Mouse (Mus musculus) left cerebral cortex, postnatal 4 days (tissue): ENCODE measurements around the gene Clip2. TPM values are rescaled to one million over a fixed set of nuclear protein-coding genes. Genes with fewer than 3 reads are reported as not detected.
"Not testable (repeated sequence)": the region's sequence is repeated elsewhere in the genome, so short reads cannot be mapped to it uniquely, and the experiment has no call there.

Source experiments
- DNase-seq: peaks from one replicate; pipeline ENCODE4 v3.0.0-alpha.2; 2022
- intact Hi-C: fragments of 180-260 bp; cut with DNase I; formaldehyde crosslinking; loops from one replicate; pipeline ENCODE4 v1.15.1; 2025
- total RNA-seq, 2 experiments: library from RNA; stranded (reverse); gene quantifications; 2 replicates each; pipeline ENCODE4 v1.2.3; 2021

Gene Clip2
- total RNA-seq, 2 experiments from 2014 or later = 172 to 179 TPM

DNA sequence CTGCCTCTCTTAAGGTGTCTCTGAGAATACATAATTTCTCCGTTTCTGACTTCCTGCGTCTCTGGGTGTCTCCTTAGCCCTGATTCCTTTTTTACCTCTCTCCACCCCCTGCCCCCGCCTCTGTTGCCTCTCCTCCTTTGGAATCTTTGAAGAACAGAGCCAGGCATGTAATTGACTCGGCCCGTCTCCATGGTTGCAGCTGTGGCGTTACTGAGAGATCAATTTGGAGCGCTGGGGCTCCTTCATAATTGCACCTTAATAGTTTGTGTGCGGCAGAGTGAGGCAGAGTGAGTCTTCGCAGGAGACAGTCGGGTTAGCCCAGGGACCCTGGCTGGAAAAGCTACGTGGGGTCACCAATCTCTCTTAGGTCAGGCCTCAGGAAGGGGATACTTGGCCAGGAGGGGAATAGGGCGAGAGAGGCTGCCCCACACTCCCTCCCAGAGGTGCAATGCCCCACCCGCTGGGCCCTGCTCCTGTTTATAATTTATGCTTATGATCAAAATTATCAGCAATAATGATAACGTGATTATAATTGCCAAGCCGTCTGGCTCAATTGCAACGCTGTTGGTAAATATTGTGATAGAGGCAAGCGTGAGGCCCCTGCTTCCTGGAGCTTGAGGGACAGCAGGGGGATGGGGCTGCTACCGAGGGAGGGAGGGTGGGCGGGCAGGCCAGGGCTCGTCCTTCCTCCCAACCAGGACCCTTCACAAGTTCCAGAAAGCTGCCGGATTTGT, 85.8 kb downstream of the Clip2 start:
- intact Hi-C loops = no loop called here
- DNase-seq = no peak

DNA sequence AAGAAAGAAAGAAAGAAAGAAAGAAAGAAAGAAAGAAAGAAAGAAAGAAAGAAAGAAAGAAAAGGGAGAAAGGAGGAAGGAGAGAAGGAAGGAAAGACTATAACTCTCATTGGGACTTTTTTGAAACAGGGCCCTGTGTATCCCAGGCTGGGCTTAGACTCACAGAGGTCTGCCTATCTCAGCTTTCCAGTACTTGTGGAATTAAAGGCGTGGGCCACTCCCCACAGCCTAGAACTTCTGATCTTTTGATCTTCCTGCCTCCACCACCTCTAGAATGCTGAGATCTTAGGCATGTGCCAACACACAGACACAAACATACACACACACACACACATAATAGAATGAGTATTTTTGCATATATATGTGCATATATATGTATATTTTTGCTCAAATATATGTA, 87.0 kb downstream of the Clip2 start:
- intact Hi-C loops = no loop called here
- DNase-seq = no peak

DNA sequence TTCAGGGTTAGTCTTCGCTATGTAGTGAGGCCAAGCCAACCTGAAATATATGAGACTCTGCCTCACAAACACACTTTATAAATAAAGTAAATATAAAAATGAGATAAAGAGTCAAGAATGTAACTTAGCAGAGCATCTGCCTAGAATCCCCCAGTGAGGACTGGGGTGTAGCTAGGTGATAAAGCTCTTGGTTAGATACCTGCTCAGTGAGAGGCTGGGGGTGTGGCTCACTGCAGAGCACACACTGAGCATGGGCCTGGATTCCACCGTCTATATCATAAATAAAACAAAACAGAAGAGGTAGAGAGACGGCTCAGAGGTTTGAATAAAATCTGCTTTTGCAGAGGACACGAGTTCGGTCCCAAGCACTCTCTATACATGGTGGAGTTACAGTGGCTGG, 88.0 kb downstream of the Clip2 start:
- intact Hi-C loops = no loop called here
- DNase-seq = no peak

DNA sequence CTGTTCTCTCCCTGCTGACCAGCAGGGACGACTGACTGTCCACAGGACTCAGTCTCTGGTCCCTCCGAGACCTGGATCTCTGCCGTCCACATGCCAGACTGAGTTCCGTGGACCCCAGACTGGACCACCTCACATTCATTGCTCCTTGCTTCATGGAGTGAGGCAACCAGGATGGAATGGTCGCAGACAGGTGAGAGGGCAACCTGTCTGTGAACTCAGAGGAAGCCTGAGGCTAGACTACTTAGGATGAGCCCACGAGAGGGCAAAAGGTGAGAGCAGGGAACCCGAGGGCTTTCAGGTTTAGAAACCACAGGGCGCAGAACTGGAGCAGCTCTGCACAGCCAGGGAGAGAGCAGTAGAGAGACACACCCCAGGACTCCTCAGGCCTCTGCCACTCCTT, 89.5 kb downstream of the Clip2 start:
- intact Hi-C loops = no loop called here
- DNase-seq = no peak

DNA sequence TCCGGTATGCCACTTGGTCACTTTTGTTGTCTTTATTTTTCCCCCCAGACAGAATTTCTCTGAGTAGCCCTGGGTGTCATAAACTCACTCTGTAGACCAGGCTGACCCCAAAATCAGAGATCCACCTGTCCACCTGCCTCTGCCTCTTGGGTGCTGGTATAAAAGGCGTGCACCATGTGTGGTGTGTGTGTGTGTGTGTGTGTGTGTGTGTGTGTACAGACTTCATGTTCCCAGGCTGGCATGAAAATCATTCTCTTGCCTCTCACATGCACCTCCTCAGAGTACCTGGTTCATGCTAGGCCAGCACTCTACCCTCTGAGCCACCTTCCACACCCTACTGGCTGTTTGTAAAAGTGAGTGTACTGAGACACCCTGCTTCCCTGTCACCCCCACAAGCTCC, 89.9 kb downstream of the Clip2 start:
- intact Hi-C loops = no loop called here
- DNase-seq = no peak

DNA sequence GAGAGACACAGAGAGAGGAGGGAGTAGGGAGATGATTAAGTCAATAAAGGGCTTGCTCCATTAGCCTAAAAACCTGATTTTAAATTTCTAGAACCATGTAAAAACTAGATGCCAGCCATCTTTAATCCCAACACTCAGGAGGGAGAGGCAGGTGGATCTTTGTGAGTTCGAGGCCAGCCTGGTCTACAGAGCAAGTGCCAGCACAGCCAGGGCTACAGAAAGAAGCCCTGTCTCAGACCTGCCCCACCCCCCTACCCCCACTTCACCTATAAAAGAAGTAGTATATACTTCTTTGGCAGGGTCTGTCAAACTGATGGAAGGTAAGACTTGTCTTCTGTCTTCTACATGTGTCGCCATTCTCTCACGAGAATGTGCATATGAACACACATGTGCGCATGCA, 91.7 kb downstream of the Clip2 start:
- intact Hi-C loops = no loop called here

DNA sequence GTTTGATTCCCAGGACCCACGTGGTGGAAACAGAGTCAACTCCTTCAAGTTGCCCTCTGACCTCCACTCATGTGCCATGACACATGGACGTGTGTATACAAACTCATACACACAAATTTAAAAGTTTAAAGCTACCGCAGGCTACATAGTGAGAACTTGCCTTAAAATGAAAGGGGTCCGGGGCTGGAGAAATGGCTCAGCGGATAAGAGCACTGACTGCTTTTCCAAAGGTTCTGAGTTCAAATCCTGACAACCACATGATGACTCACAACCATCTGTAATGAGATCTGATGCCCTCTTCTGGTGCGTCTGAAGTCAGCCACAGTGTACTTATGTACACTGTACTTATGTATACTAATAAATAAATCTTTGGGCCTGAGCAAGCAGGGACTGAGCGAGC, 93.1 kb downstream of the Clip2 start:
- intact Hi-C loops = no loop called here
- no peak for DNase-seq

More for the DNA sequence above, 91.7 kb downstream of the Clip2 start:
- no peak for DNase-seq

DNA sequence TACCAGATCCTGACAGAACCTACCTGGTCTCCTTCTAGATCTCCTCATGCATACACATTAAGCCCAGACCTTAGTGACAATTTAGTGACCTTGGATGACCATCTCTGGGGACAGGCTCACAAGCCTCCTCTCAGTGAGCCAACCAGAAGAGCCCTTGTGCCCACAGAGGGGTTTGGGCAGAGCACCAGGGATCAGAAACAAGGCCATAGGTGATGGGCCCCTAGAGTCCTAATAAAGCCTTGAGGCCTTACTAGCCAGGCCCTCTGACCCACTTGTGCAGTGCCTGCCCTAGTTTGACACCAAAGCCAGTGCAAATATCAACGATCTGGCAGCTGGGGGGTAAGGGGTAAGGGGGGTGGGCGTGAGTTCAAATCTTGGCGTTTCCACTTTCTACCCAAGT, 93.8 kb downstream of the Clip2 start:
- intact Hi-C loops = no loop called here
- DNase-seq = no peak

DNA sequence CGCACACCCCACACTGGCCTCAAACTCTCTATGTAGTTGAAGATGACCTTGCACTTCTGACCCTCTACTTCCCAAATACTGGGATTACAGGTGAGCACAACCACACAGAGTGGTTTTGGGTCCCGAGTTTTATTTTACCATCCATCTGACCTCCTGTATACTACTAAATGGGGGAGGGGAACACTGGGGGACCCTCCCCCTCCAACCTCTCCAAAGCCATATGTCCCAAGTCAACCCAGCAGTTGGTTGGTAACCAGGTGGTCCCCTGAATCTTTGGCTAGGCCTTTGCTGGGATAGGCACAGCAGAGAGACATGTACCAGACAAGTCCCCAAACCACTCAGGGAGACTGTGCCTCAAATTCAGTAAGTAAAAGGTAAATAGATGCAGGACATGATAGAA, 94.9 kb downstream of the Clip2 start:
- no peak for DNase-seq
- intact Hi-C loops = no loop called here

DNA sequence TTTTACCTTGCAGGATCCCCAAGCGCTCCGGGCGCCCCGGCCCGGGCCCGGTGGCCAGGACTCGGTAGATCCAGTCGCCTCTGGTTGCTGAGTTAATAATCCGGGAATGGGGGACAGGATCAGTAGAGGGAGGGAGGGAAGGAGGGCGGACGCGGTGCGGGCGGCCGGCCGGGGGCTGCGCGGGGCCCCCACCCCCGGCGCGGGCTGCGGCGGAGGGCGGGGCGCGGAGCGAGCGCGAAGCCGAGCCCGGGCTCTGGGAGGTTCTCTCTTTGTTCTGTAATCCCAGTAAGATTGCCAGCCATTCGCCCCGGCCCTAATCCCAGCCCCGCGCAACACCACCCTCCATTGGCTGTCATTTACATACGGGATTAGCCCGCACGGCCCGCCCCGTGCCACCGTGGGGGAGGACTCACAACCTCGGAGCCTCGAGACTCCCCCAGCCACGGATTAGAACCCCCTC, 95.7 kb downstream of the Clip2 start, which contains the start of gene Gtf2ird1:
Gene Gtf2ird1 (minus strand): TSS at position 214 of the 460 bp plus-strand sequence.
- intact Hi-C loops = no loop called here
- peak; percentile 80 for DNase-seq

DNA sequence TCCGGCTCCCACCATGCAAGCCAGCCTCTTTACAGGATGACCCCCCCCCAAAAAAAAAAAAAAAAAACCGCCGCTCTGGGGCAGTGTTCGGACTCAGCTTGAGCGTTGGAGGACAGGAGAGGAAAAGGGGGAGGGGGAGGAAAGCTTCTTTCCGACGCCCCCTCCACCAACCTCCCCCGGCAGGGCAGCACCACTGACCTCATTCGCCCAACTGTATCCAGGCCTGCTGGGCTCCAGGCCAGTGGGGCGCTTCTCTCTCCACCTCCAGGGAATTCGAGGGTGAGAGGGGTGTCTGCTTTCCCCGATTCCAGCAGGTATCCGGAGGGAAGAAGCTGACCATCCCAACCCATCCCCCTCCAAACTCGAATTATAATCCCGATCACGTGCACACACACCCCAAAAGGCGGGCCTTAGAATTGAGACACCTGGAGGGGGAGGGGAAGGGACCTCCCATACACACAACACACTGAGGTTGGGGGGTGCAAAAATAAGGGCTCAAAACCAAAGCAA, 96.3 kb downstream of the Clip2 start:
- DNase-seq = peak; percentile 52
- intact Hi-C loops = loop anchor here (2.0 kb wide), 1 partner anchor 31 kb away; no protein-coding TSS in a partner anchor

DNA sequence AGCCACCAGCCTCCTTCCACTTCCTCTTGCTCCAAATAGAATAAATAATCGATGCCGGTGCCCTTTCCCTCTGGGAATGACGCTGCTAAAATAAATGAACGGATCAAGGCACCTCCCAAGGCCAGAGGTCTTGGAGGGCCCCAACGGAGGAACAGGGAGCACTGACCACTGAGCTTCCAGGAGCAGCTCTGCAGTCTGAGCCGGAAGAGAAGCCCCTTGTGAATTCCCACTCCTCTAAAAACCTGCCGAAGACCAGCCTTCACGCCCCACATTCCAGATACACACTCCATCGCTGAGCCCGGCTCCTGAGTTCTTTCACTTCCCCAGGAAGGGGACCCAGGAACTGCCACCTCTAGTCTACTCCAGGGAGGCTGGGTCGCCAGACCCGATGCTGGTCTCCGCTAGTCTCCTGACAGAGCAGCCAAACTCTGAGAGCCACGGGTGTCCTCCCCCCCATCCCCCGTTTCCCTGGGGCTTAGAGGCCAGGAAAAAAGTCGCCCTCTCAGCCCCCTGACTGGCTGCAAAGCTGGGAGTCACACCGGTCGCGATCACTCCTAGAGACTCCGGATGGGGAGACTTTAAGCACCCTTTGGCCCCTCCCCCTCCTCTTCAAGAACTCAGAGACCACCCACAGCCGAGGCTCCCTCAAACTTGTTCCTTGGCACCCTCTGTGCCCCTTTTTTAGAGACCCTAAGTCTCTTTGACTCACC, 96.9 kb downstream of the Clip2 start:
- peak; percentile 41 for DNase-seq
- intact Hi-C loops = loop anchor here (2.0 kb wide), 1 partner anchor 31 kb away; no protein-coding TSS in a partner anchor

DNA sequence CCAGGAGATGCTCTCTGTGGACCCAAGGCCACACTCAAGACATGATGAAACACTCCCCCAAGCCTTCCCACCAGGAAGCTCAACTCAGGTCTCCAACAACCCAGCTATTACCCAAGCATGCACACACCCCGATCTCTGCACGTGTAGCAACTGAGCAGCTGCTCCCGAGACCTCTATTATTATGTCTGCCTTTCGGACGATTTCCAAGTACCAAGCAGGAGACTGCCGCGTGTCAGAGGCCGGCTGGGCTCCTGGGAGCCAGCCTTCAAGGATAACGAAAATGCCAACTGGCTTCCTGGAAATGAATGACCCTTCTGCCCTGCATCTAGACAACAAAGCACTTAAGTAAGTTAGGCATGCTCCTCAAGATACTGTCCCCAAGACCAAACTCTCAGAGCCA, 97.8 kb downstream of the Clip2 start:
- intact Hi-C loops = loop anchor here (2.0 kb wide), 1 partner anchor 32 kb away; no protein-coding TSS in a partner anchor
- DNase-seq = no peak

DNA sequence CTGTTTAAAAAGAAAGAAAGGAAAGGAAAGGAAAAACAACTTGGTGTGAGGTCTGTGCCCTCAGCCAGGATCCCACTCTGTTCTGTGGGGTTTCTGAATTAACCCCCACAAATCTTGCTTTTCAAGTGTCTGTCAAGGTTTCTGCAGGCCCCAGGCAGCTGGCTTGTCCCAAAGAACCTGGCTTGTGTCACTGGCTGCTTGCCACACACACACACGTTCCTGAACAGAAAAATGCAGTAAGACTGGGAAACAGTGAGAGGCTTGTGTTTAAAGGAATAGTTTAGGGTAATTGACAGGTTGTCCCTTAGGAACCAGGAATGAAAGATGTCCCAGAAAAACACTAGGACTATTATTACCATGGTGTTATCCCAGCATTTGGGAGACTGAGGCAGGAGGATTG, 98.7 kb downstream of the Clip2 start:
- intact Hi-C loops = no loop called here
- peak; percentile 29 for DNase-seq

DNA sequence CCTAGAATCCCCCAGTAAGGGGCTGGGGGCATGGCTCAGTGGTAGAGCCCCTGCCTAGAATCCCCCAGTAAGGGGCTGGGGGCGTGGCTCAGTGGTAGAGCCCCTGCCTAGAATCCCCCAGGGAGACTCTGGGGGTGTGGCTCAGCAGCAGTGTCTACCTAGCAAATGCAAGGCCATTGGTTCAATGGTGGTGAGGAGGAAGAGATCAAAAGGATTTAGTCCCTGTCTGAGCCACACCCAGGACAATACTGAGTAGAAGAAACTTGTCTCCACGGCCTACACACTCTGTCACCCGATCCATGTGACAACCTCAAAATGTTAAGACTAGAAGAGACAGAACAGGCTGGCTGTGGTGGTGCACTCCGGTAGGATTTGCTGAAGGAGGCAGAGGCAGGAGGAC, 105.5 kb downstream of the Clip2 start:
- DNase-seq, intact Hi-C loops: not testable (repeated sequence)

DNA sequence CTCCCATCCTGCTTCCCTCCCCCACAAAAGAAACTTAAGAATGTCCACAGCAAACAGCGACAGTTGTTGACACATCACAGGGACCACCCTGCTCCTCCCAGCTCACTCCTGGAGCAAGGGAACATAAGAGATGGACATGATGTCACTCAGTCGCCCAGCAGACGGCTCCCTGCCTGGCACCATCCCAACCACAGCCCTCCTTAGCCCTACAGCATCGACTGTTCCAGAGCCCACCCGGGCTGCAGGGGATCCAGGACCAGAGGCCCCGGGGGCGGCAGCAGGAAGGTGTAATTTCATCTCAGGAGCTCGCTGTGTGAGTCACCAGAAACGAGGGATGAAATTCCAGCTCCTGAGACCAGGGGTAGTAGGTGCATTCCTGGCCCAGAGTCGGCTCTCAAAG, 106.3 kb downstream of the Clip2 start:
- intact Hi-C loops = no loop called here

DNA sequence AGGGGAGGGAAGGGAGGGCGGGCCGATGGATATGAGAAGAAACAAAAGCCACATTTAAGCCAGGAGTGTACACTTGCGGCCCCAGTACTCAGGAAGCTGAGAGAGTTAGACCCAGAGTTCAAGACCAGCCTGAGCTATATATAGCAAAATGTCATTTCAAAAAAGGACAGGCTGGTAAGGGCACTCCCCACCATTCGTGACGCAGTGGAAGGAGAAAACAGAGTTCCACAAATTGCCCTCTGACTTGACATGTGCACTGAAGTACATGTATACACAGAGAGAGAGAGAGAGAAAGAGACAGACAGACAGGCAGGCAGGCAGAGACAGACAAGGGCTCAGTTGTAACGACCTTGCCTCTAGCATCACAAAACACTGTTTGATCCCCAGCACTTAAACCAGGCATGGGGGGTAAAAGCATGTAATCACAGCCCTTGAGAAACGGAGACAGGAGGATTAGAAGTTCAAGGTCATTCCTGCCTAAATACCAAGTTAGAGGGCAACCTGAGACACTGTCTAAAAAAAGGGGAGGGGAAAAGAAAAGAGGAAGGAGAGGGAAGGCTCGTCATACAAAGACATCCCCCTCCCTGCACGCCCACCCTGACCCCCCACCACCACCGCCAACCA, 106.9 kb downstream of the Clip2 start:
- intact Hi-C loops = no loop called here
- no peak for DNase-seq

More for the DNA sequence above, 106.3 kb downstream of the Clip2 start:
- DNase-seq = peak; percentile 60

DNA sequence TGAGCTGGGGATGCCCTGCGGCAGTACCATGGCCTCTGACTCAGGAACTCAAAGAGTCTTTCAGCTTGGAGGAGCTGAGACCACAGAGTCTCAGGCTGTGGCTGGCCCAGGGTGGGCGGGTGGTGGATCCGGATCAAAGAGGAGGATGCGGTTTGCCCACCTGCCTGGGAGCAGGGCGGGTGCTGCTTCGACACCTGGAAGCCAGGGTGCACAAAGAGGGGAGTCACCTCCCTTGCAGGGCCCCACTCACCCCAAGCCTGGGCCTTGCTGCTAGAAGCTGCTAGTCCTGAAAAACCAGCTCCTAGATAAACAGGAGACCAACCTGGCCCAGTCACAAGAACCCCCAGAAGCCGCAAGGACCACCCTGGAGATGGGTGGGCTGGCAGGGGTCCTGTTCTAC, 107.8 kb downstream of the Clip2 start:
- intact Hi-C loops = no loop called here
- no peak for DNase-seq

DNA sequence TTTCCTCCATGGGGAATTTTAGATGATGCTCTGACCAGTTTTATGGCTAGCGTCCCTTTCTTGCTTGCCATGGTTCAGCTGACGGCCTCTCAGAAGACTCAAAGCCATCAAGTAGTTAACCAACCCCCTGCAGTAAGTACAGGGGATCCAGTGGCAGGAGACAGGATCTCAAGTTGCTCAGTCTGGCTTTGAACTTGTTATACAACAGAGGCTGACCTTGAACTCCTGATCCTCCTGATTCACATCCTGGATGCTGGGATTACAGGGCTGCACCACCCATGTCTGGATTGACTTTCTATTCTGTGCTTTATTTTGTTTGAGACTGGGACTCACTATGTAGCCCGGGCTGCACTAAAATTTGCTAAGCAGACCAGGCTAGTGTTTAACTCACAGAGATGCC, 110.2 kb downstream of the Clip2 start:
- DNase-seq = no peak
- intact Hi-C loops = no loop called here

DNA sequence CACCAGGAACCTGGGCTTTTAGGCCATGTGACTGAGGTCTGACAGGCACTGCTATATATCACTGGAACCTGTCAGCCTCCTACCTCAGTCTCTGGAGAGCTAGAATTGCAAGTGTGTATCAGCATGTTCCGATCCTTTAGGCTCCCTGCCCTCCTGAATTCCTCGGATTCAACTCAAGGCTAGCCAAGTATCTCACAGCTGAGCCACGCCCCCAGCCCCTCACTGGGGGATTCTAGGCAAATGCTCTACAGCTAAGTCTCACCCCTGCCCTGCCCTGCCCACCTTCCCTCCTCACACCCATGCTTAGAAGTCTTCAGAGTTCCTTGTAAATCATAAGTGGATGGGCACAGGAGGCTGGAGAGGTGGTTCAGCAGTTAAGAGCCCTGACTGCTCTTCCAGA, 111.1 kb downstream of the Clip2 start:
- no peak for DNase-seq
- intact Hi-C loops = no loop called here

DNA sequence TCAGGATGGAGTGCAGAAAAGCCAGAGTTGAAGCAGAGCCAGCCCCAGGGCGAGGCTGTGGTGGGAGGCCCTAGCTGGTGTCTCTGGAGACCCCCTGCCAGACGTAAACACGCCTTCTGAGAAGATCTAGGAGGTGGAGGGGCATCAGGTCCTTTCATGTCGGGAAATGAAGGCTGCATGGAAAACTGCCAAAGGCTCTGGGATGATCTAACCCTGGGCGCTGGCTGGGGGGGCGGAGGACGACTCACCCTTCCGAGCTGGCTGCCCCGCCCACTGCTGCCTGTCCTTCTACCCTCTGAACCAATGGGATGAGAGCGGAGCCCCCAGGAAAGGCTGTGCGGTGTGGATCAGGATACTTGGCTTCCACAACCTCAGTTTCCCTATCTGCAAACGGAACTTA, 112.1 kb downstream of the Clip2 start:
- DNase-seq = peak; percentile 30
- intact Hi-C loops = no loop called here
